Mouse (Mus musculus) natural killer cell, adult 2 months (primary cell): ENCODE measurements around the gene Tufm.
A peak's percentile ranks its signal among the peaks of the same experiment; 100 is the strongest.

Experiments used
- DNase-seq, 2 experiments: peaks; one replicate each; pipeline ENCODE4 v3.0.0; 2022; ENCODE audit warnings: low spot score in 2 of 2

Tufm gene

GRCm38 (mm10) chr7:126487052-126487483, at the start of gene Tufm:
TSS of gene Tufm (plus strand) at chr7:126487361.
- DNase-seq: peak; percentile 95 to 96

DNA sequence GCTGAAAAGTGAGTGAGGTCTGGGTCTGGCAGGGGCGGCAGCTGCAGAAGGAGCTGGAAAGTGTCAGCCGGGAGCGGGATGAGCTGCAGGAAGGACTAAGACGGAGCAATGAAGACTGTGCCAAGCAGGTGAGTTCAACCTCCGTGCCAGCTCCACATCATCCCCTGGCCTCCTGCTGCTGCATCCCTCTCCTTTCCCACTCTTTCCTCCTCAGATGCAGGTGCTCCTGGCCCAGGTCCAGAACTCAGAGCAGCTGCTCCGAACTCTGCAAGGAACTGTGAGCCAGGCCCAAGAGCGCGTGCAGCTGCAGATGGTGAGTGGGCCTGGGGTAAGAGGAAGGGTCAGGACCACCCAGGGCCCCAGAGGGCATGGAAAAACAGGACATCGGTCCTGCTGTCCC, 47.0 kb upstream of the Tufm start:
- no peak for DNase-seq

DNA sequence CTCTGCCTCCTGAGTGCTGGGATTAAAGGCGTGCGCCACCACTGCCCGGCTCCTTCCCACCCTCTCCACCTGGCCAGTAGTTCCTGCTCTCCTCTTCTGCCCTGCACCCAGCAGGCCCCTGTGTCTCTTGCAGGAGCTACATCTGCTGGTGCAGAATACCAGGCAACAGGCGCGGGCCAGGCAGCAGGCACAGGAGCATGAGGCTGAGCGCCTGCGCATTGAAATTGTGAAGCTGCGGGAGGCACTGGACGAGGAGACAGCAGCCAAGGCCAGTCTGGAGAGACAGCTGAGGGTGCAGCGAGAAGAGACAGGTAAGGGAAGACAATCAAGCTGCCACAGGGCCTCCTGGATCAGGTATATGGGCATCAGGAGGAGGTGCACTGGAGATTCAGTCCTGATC, 43.2 kb upstream of the Tufm start:
- DNase-seq: no peak

DNA sequence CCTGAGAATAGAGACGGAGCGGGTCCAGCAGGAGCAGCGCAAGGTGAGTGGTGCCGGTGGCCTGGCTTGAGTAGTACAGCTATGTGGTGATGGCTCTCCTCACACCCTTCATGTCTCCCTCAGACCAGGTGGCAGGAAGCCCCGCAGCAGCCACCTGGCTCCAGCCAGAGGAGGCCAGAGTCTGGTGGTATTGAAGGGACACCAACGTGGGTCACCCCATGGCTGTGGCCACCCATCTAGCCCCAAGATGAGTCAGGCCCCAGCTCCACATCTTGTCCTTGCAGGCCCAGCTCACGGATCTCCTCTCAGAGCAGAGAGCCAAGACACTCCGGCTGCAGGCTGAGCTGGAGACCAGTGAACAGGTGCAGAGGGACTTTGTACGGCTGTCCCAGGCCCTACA, 42.6 kb upstream of the Tufm start:
- no peak for DNase-seq

DNA sequence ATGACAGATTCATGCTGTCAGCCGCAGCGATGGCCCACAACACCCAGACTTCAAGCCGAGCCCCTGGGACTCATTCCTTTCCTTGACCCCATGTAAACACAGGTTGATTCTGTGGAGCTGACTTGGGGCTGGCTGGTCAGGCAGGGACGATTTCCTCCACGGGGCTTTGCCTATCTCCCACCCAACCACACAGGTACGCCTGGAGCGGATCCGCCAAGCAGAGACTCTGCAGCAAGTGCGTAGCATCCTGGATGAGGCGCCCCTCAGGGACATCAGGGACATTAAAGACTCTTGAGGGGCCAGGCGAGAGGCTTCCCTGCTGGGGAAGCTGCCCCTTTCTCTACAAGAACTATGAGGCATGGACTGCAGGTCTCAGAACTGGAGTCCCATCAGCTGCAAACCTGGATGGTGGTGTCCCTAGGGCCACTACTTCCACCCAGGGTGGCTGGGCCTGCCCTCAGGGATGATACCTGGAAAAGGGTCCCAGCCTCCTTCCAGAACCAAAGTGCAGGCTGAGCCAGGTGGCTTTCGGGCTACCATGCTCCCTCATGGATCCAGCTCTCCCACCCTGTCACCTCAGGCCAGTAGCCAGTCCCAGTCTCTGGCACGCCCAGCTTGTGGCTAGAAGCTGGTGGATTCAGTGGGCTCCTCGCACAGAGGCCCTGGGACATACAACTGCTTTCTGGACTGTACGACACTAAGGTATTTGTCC, 41.9 kb upstream of the Tufm start:
- DNase-seq: no peak

DNA sequence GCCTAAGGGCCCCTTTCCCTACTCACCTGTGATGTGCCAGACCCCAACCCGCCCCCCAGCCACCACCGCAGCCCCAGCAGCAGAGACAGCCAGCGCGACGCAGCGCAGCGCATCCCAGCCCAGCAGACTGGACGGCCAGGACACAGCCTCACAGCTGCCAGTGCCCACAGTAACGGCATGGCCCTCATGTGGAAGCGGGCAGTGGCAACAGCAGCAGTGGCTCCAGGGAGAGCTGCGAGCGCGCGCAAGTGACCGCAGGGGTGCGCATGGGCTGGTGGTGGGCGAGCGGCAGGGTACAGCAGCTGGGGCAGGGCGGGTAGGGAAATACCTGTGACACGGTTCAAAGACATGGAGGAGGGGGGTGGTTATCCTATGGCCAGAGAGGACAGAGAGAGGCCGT, 40.9 kb upstream of the Tufm start:
- DNase-seq: no peak

DNA sequence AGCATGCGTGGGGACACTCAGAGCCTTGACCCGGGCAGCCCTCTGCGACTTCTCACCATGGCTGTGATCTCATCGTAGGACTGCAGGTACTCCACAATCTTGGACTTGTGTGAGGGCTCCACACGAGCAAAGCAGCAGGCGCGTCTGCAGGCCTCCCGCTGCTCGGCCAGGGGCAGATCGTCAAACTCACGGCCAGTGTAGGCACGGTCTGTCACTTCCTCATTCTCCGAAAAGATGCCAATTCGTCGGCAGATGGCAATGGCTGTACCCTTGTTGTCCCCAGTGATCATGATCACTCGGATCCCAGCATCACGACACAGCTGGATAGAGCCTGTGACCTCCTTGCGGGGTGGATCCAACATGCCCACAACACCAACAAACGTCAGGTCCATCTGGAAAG, 38.7 kb upstream of the Tufm start:
- no peak for DNase-seq

DNA sequence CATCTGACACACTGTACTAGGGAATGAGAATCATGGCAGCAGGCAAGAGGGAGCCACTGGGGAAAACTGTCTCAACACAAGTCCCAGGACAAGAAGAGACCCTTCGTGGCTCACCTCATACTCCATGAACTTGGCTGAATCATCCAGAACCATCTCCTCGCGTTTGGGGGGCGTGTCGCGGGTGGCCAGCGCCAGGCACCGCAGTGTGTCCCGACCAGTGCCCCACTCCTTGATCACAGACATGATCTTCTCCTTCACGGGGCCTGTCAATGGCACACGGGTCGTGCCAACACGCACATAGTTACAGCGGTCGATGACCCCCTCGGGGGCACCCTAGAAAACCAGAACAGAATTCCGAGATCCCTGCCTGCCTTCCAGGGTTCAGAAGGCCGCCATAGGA, 37.2 kb upstream of the Tufm start:
- no peak for DNase-seq

GRCm38 (mm10) chr7:126450641-126451040, 36.5 kb upstream of the Tufm start:
- DNase-seq: no peak

DNA sequence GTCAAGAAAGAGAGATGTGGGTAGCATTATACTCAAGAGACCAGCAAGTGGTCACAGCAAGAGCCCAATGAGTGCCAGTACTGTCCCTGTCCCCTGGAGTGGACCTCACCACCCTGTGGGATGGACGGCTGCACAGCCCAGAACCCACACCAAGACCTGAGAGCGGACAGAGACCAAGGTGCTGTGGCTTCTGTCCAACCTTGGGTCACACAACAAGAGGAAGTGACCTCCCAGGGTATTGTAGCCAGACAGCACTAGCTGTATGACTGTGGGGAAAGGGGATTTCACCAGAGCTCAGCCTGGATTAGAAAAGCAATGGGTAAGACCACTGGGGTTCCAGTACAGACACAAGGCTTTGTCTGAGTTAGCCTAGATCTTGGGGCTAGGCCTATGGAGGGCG, 34.9 kb upstream of the Tufm start:
- DNase-seq: no peak

- no peak for DNase-seq
These were observed 33.3 kb upstream of the Tufm start for GRCm38 (mm10) chr7:126453861-126454260.

DNA sequence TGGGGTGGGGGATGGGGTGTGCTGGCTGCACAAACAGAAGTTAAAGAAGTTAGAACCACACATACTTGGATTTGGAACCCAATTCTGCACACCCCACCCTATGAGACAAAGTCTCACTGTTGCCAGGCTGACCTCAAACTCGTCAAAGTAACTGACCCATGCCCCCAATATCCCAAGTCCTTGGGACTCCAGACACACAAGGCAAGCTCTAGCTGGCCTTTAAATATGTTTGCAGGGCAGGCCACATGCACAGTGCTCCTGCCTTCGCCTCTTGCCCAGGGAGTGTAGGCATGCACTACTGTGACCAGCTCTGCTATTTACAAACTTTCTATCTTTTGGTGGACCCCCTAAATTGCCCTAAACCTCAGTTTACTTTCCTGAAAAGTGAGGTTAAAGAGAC, 31.9 kb upstream of the Tufm start:
- no peak for DNase-seq

- no peak for DNase-seq
These were observed 30.5 kb upstream of the Tufm start for GRCm38 (mm10) chr7:126456382-126457266.

DNA sequence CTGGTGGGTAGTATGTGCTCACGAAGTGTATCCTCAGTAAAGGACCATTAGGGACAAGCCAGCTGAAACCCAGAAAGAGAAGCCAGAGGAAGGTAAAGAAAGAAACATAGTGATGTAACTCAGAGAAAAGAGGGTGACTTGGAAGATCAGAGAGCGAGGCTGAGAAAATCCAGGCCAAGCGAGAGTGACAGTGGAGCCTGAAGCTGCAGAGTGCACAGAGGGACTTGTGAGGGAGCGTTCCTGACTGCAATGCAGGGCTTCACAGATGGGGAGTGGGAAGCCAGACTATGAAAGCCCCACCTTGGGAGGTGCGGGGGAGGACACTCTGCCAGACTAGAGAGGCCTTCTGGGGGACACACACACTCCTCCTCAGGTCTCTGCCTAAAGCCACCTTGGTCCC, 28.9 kb upstream of the Tufm start:
- DNase-seq: no peak

- no peak for DNase-seq
These were observed 28.1 kb upstream of the Tufm start for GRCm38 (mm10) chr7:126458844-126459618.

DNA sequence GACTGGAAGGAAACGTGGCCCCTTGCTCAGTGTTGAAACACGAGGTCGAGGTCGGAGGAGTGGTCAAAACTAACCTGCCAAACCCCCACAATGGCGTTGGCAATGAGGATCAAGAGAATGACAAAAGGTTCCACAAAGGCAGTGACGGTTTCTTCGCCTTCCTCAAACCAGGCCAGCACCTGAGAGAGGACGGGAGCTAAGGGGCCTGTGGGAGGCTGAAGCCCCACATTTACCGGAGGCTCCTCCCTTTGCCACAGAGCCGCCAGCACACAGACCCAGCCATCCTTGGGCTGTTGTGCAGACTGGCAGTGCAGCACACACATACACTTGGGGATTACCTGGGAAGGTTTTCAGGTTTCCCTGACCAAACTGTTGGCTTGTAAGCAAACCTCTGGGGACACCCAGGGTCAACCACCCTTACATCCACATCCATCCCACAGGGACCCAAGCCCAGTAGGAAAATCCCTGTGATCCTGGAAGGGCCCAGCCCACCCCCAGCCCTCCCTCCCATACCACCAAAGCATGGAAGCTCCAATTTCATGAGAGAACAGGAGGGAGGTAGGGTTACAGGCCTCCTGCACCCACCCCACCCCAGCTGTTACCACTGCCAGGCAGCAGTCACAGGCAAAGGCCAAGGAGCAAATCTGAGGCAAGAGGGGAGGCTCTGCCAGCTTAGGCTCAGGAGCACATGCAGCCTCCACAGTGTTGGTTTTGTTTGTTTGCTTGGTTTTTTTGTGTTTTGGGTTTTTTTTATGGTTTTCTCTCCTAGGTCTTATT, 26.4 kb upstream of the Tufm start:
- DNase-seq: no peak

GRCm38 (mm10) chr7:126461626-126462025, 25.5 kb upstream of the Tufm start:
- no peak for DNase-seq

DNA sequence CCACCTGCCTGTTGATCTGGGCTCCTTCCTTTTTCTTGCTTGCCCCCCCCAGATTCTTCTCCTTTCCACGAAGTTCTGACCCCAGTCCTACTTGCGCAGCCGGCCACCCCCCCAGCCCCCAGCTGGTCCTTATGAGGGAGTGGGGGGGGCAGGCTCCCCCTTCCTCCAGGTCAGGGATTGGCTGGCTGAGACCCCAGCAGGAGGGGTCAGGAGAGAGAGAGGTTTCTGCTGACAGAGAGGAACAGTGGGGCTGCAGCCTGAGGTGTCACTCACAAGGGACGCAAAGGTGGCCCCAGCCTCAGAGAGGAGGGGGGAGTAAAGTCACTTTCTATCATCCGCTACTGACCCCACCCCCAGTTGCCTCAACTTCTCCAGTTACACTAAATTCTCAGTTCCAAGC, 24.2 kb upstream of the Tufm start, which contains the start of gene Atp2a1:
TSS of gene Atp2a1 (minus strand) at position 105 of the 400 bp plus-strand sequence.
- DNase-seq: no peak

GRCm38 (mm10) chr7:126463547-126463946, 23.6 kb upstream of the Tufm start:
- DNase-seq: no peak

- peak; percentile 43 to 54 for DNase-seq
These were observed 23.0 kb upstream of the Tufm start for GRCm38 (mm10) chr7:126464121-126464520.

- no peak for DNase-seq
These were observed 22.3 kb upstream of the Tufm start for GRCm38 (mm10) chr7:126464836-126465235.
